In genomic region chr8:4779254-4780055, GRCm38 (mm10) we compare ENCODE assay signal across 7 mouse cellular contexts. TPM values are rescaled to one million over a fixed set of nuclear protein-coding genes. Genes with fewer than 3 reads are reported as not detected.
A peak's percentile ranks its signal among the peaks of the same experiment; 100 is the strongest.
DNase-seq lines count a peak whose midpoint lies in the region; ATAC-seq lines count a peak whose summit lies in the region.

Shcbp1 (minus strand) TSS chr8:4779567.

- no peaks in the 10 kb centered on the region for H3K27me3 ChIP-seq in embryonic facial prominence, embryonic 11.5 days (ENCODE audit: control insufficient read depth, insufficient read depth, low read length)
- H3K27me3 ChIP-seq in limb, embryonic 10.5 days (ENCODE audit: low read depth, poor library complexity, severe bottlenecking), result no peaks in the 10 kb centered on the region
- H3K27me3 ChIP-seq in midbrain, embryonic 13.5 days, result no peaks in the 10 kb centered on the region

- H3K9ac ChIP-seq in embryonic facial prominence, embryonic 11.5 days (replicated peaks; ENCODE audit: low read length), result peak within 1 kb of the TSS; percentile 53
- H3K9ac ChIP-seq in midbrain, embryonic 13.5 days (replicated peaks), result peak within 1 kb of the TSS; percentile 57

- no peaks in the 10 kb centered on the region for H3K4me1 ChIP-seq in embryonic facial prominence, embryonic 11.5 days (ENCODE audit: control insufficient read depth, insufficient read depth, low read length)
- peaks cover 7% of the 10 kb centered on the region for H3K4me1 ChIP-seq in limb, embryonic 10.5 days
- H3K4me1 ChIP-seq in midbrain, embryonic 13.5 days (replicated peaks), result peaks cover 14% of the 10 kb centered on the region

- WGBS in embryonic facial prominence, embryonic 11.5 days, result 6% methylated on average over 29 of the region's 29 CpGs
- 7% methylated on average over 29 of the region's 29 CpGs for WGBS in limb, embryonic 10.5 days
- 8% methylated on average over 29 of the region's 29 CpGs for WGBS in midbrain, embryonic 13.5 days

- H3K36me3 ChIP-seq in embryonic facial prominence, embryonic 11.5 days (replicated peaks; ENCODE audit: control insufficient read depth, insufficient read depth, low read depth, low read length), result no peaks in the 10 kb centered on the region
- peaks cover 28% of the 10 kb centered on the region for H3K36me3 ChIP-seq in limb, embryonic 10.5 days
- peaks cover 4% of the 10 kb centered on the region; the same call in 1 of the 2 replicates for H3K36me3 ChIP-seq in midbrain, embryonic 13.5 days

- peak; percentile 95 for DNase-seq in adrenal gland, postnatal 14 days
- DNase-seq in embryonic facial prominence, embryonic 11.5 days (ENCODE audit: low spot score), result peak; percentile 95
- peak; percentile 91 for DNase-seq in kidney, adult 11 months
- peak; percentile 90 for DNase-seq in limb, embryonic 10.5 days (ENCODE audit: low spot score)
- DNase-seq in spleen, adult 12 weeks (ENCODE audit: low spot score), result peak; percentile 80

- H3K4me2 ChIP-seq in embryonic facial prominence, embryonic 11.5 days (ENCODE audit: low read depth, low read length), result peak within 1 kb of the TSS; percentile 41
- H3K4me2 ChIP-seq in midbrain, embryonic 13.5 days (replicated peaks), result peak within 1 kb of the TSS; percentile 66

- no peak within 1 kb of the TSS for H3K27ac ChIP-seq in embryonic facial prominence, embryonic 11.5 days (replicated peaks; ENCODE audit: low read depth, low read length)
- peak within 1 kb of the TSS; percentile 85 for H3K27ac ChIP-seq in limb, embryonic 10.5 days
- no peak within 1 kb of the TSS for H3K27ac ChIP-seq in midbrain, embryonic 13.5 days

- H3K9me3 ChIP-seq in embryonic facial prominence, embryonic 11.5 days (replicated peaks; ENCODE audit: control insufficient read depth, low read length), result no peaks in the 10 kb centered on the region
- H3K9me3 ChIP-seq in limb, embryonic 10.5 days (replicated peaks), result no peaks in the 10 kb centered on the region
- H3K9me3 ChIP-seq in midbrain, embryonic 13.5 days, result no peaks in the 10 kb centered on the region

- ATAC-seq in embryonic facial prominence, embryonic 11.5 days (replicated peaks; ENCODE audit: insufficient number of reproducible peaks, low FRiP score, low TSS enrichment, low read depth), result peak; percentile 90
- ATAC-seq in granulocyte monocyte progenitor cell, adult 5-6 weeks (replicated peaks; ENCODE audit: poor library complexity, severe bottlenecking), result peak; percentile 99
- peak; percentile 96 for ATAC-seq in midbrain, embryonic 13.5 days

- H3K4me3 ChIP-seq in embryonic facial prominence, embryonic 11.5 days (ENCODE audit: low read depth, low read length), result peak within 1 kb of the TSS; percentile 56
- peak within 1 kb of the TSS; percentile 86 for H3K4me3 ChIP-seq in limb, embryonic 10.5 days
- H3K4me3 ChIP-seq in midbrain, embryonic 13.5 days (replicated peaks), result peak within 1 kb of the TSS; percentile 64

RNA-seq across cellular contexts. Expression of gene Shcbp1, which starts in this region (rescaled TPM):
- 6.9 and 7.5 TPM in 2 replicates for total RNA-seq in adrenal gland, postnatal 14 days (2021)
- polyA plus RNA-seq in embryonic facial prominence, embryonic 11.5 days (2014; fragmentation: Nextera tagmentation; extraction: Ambion mirVana), result 103 and 119 TPM in 2 replicates
- total RNA-seq in granulocyte monocyte progenitor cell, adult 5-6 weeks (2014; fragmentation: Nextera tagmentation), result 27.5 and 40.1 TPM in 2 replicates
- total RNA-seq in granulocyte monocyte progenitor cell, adult 5-6 weeks (2017), result 54.2 and 70.9 TPM in 2 replicates
- 89.1 and 99.5 TPM in 2 replicates for polyA plus RNA-seq in limb, embryonic 10.5 days (2016; fragmentation: Nextera tagmentation; extraction: Ambion mirVana)
- 25.4 and 25.7 TPM in 2 replicates for polyA plus RNA-seq in midbrain, embryonic 13.5 days (2015; fragmentation: Nextera tagmentation; extraction: Ambion mirVana)
